Mouse (Mus musculus): ENCODE measurements at regions not wholly inside any gene's neighbourhood (a gene's known extent, or its start where the extent isn't known, plus 50 kb on each side); places are given as distances from the start of the nearest gene placed in this dataset.
"Not testable (repeated sequence)": the region's sequence is repeated elsewhere in the genome, so short reads cannot be mapped to it uniquely, and the experiment has no call there.

DNA sequence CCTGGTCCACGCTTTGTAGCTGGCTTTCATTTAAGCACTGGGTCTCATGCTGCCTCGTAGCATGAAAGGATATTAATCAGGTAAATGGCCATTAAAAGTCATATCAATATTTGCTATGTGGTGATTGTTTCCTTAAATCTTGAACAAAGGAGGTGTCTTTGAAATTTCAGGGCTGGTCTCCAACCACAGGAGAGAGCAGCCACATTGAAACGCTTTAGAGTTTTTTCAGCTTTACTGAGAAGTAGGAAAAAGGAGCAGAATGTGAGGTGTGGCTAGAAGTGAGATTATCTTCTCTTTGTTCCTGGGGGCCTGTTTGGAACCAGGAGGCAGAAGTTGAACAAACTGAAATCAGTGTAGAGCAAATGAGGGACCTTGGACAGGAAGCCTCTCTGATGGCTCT lies 311.7 kb downstream of the Tox3 start:
- DNase-seq (ENCODE audit: low read depth in 3 of 3, low spot score in 3 of 3) (no peak), ATAC-seq (ENCODE audit: insufficient read depth) (no peak)
- Histone ChIP-seq H3K27ac (no peak overlapping the region), H3K4me1 (replicated peaks; ENCODE audit: control insufficient read depth in 2 of 2, insufficient read depth in 2 of 2, low read length in 1 of 2) (no peaks in the 10 kb centered on the region), H3K36me3 (replicated peaks; ENCODE audit: control insufficient read depth, insufficient read depth, low read depth) (no peaks in the 10 kb centered on the region), H3K9ac (replicated peaks) (no peak overlapping the region), H3K27me3 (ENCODE audit: control insufficient read depth, insufficient read depth, low read length) (no peaks in the 10 kb centered on the region), H3K9me3 (ENCODE audit: control insufficient read depth, low read length) (no peaks in the 10 kb centered on the region), H3K4me3 (ENCODE audit: insufficient read depth in 1 of 2, low read depth in 2 of 2, low read length in 2 of 2) (no peak overlapping the region), H3K4me2 (ENCODE audit: low read depth) (no peak overlapping the region)
- TF ChIP-seq CTCF (IDR thresholded peaks at IDR 0.05; ENCODE audit: low read depth) = no peak
- TF ChIP-seq EP300 (IDR thresholded peaks at IDR 0.05; ENCODE audit: low read depth) = no peak
- WGBS (ENCODE audit: insufficient replicate concordance) = 49% methylated on average over 3 of the region's 3 CpGs

DNA sequence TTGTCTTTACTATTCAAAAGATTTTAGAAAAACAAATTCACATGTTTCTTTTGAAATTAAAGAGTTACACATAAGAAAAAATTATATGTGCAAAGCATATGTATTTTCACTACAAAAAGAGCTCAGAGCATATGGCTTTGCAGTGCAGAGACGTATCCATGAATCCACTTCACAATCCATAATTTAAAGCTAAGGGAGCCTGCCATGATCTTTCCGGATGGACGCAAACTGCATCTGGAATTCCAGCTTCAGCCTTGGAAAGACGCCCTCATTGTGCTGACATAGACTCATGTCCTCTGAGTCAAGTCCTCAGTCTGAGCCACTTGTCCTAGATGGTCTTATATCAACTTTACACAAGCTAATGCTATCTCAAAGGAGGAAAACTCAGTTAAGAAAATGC lies 315.6 kb downstream of the Tox3 start:
- DNase-seq (ENCODE audit: low read depth in 3 of 3, low spot score in 3 of 3) (no peak), ATAC-seq (ENCODE audit: insufficient read depth) (no peak)
- no peaks in the 10 kb centered on the region for H3K4me1 ChIP-seq (replicated peaks; ENCODE audit: control insufficient read depth in 2 of 2, insufficient read depth in 2 of 2, low read length in 1 of 2)
- no peaks in the 10 kb centered on the region for H3K27me3 ChIP-seq (ENCODE audit: control insufficient read depth, insufficient read depth, low read length)
- H3K4me2 ChIP-seq (ENCODE audit: low read depth) = no peak overlapping the region
- WGBS (ENCODE audit: insufficient replicate concordance) = 66% methylated on average over 4 of the region's 4 CpGs
- no peaks in the 10 kb centered on the region for H3K36me3 ChIP-seq (replicated peaks; ENCODE audit: control insufficient read depth, insufficient read depth, low read depth)
- no peak overlapping the region for H3K27ac ChIP-seq
- H3K4me3 ChIP-seq (ENCODE audit: insufficient read depth in 1 of 2, low read depth in 2 of 2, low read length in 2 of 2) = no peak overlapping the region
- no peaks in the 10 kb centered on the region for H3K9me3 ChIP-seq (ENCODE audit: control insufficient read depth, low read length)
- H3K9ac ChIP-seq (replicated peaks) = no peak overlapping the region
- TF ChIP-seq CTCF (IDR thresholded peaks at IDR 0.05; ENCODE audit: low read depth) (no peak), EP300 (IDR thresholded peaks at IDR 0.05; ENCODE audit: low read depth) (no peak)

DNA sequence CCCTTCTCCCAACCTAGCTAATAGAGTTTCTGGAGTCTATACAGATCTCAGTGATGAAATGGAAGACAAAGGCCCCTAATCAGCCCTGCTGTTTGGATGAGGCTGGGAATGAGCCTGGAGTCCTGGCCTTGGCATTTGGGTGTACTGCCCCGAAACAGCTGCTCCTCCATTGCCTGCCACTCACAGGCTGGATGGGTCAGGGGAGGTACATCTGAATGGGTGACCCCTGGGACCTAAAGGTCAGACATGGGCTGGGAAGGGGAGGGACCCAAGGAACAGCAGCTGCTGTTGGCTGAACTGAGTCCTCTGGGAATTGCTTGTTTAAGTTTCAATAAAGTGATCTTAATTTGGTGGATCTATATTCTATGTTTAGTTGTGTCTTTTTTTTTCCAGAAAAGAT lies 316.9 kb downstream of the Tox3 start:
- 38% methylated on average over 1 of the region's 1 CpGs for WGBS (ENCODE audit: insufficient replicate concordance)
- no peak for ATAC-seq (ENCODE audit: insufficient read depth)
- Histone ChIP-seq H3K27ac (no peak overlapping the region), H3K9me3 (ENCODE audit: control insufficient read depth, low read length) (no peaks in the 10 kb centered on the region), H3K9ac (replicated peaks) (no peak overlapping the region), H3K27me3 (ENCODE audit: control insufficient read depth, insufficient read depth, low read length) (no peaks in the 10 kb centered on the region), H3K4me3 (ENCODE audit: insufficient read depth in 1 of 2, low read depth in 2 of 2, low read length in 2 of 2) (no peak overlapping the region), H3K4me1 (replicated peaks; ENCODE audit: control insufficient read depth in 2 of 2, insufficient read depth in 2 of 2, low read length in 1 of 2) (no peaks in the 10 kb centered on the region), H3K36me3 (replicated peaks; ENCODE audit: control insufficient read depth, insufficient read depth, low read depth) (no peaks in the 10 kb centered on the region), H3K4me2 (ENCODE audit: low read depth) (no peak overlapping the region)
- no peak for TF ChIP-seq EP300 (IDR thresholded peaks at IDR 0.05; ENCODE audit: low read depth)
- TF ChIP-seq CTCF (IDR thresholded peaks at IDR 0.05; ENCODE audit: low read depth) = no peak
- no peak for DNase-seq (ENCODE audit: low read depth in 3 of 3, low spot score in 3 of 3)

DNA sequence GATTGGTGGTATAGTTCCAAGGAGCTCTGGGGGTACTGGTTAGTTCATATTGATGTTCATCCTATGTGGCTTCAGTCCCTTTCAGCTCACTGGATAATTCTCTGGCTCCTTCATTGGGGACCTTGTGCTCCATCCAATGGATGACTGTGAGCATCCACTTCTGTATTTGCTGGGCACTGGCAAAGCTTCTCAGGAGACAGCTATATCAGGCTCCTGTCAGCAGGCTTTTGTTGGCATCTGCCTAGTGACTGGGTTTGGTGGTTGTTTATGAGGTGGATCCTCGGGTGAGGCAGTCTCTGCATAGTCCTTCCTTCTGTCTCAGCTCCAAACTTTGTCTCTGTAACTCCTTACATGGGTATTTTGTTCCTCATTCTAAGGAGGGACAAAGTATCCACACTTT lies 330.2 kb downstream of the Tox3 start:
- H3K4me2 ChIP-seq (ENCODE audit: low read depth); H3K9ac ChIP-seq (replicated peaks); H3K36me3 ChIP-seq (replicated peaks; ENCODE audit: control insufficient read depth, insufficient read depth, low read depth); H3K27me3 ChIP-seq (ENCODE audit: control insufficient read depth, insufficient read depth, low read length); ATAC-seq (ENCODE audit: insufficient read depth); H3K27ac ChIP-seq; DNase-seq (ENCODE audit: low read depth in 3 of 3, low spot score in 3 of 3); H3K4me3 ChIP-seq (ENCODE audit: insufficient read depth in 1 of 2, low read depth in 2 of 2, low read length in 2 of 2); H3K4me1 ChIP-seq (replicated peaks; ENCODE audit: control insufficient read depth in 2 of 2, insufficient read depth in 2 of 2, low read length in 1 of 2); H3K9me3 ChIP-seq (ENCODE audit: control insufficient read depth, low read length): not testable (repeated sequence)
- 36% methylated on average over 1 of the region's 1 CpGs for WGBS (ENCODE audit: insufficient replicate concordance)

DNA sequence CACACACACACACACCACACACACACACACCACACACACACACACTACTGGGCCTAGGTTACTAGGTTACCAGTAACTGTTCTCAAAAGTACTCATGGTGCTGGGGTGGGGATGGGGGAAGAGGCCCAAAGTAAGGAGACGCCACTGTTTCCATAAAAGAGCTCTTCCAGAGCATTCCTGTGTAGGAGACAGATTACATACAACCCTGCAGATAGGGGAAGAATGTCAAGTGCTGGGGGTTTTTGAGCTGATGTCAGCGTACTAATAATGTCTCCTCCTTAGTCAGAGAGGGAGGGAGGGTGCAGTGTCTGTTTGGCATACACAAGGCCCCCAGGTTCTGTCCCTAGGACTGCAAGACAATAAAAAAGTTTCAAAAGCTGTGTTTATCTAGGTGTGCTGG lies 334.4 kb downstream of the Tox3 start:
- Histone ChIP-seq H3K27me3 (ENCODE audit: control insufficient read depth, insufficient read depth, low read length) (no peaks in the 10 kb centered on the region), H3K27ac (no peak overlapping the region), H3K4me3 (ENCODE audit: insufficient read depth in 1 of 2, low read depth in 2 of 2, low read length in 2 of 2) (no peak overlapping the region), H3K9me3 (ENCODE audit: control insufficient read depth, low read length) (no peaks in the 10 kb centered on the region), H3K9ac (replicated peaks) (no peak overlapping the region), H3K4me1 (replicated peaks; ENCODE audit: control insufficient read depth in 2 of 2, insufficient read depth in 2 of 2, low read length in 1 of 2) (no peaks in the 10 kb centered on the region), H3K4me2 (ENCODE audit: low read depth) (no peak overlapping the region), H3K36me3 (replicated peaks; ENCODE audit: control insufficient read depth, insufficient read depth, low read depth) (no peaks in the 10 kb centered on the region)
- DNase-seq (ENCODE audit: low read depth in 3 of 3, low spot score in 3 of 3) = no peak
- TF ChIP-seq CTCF (IDR thresholded peaks at IDR 0.05; ENCODE audit: low read depth) (no peak), EP300 (IDR thresholded peaks at IDR 0.05; ENCODE audit: low read depth) (no peak)
- ATAC-seq (ENCODE audit: insufficient read depth) = no peak
- 49% methylated on average over 2 of the region's 2 CpGs for WGBS (ENCODE audit: insufficient replicate concordance)
